Mouse (Mus musculus) thymus, adult 2 months (tissue): ENCODE measurements around the gene Gm28048. TPM values are rescaled to one million over a fixed set of nuclear protein-coding genes. Genes with fewer than 3 reads are reported as not detected.

Experiments used
- DNase-seq: peaks from one replicate; pipeline ENCODE4 v3.0.0; 2021
- H3K27ac ChIP-seq: fragments of 200-500 bp; 2 replicates; pipeline ENCODE4 v1.5.1; 2012; ENCODE audit warnings: low read length, control low read depth; ENCODE audit not compliant: control insufficient read depth, insufficient read depth
- H3K27me3 ChIP-seq: fragments of 200-500 bp; 2 replicates; pipeline ENCODE4 v1.6.1; 2012; ENCODE audit warnings: mild to moderate bottlenecking, low read length, moderate library complexity, mixed read lengths; ENCODE audit not compliant: control insufficient read depth, insufficient read depth
- H3K36me3 ChIP-seq: fragments of 200-500 bp; 2 replicates; pipeline ENCODE4 v1.6.1; 2012; ENCODE audit warnings: mild to moderate bottlenecking, low read length, moderate library complexity; ENCODE audit not compliant: control insufficient read depth, insufficient read depth
- H3K4me1 ChIP-seq: fragments of 200-500 bp; replicated peaks from 2 replicates; pipeline ENCODE4 v1.6.1; 2012; ENCODE audit warnings: low read length; ENCODE audit not compliant: control insufficient read depth, insufficient read depth
- H3K4me3 ChIP-seq: fragments of 200-500 bp; 2 replicates; pipeline ENCODE4 v1.5.1; 2012; ENCODE audit warnings: mild to moderate bottlenecking, low read length, control low read depth, moderate library complexity; ENCODE audit not compliant: control insufficient read depth, insufficient read depth
- CTCF ChIP-seq: fragments of 200-500 bp; IDR thresholded peaks from 2 replicates; pipeline ENCODE4 v1.5.1; 2012; ENCODE audit warnings: mild to moderate bottlenecking, control low read depth, low read length, moderate library complexity, borderline replicate concordance; ENCODE audit not compliant: control insufficient read depth, poor library complexity, insufficient read depth; ENCODE audit errors: extremely low read depth
- POLR2A ChIP-seq: fragments of 200-500 bp; IDR thresholded peaks from 2 replicates; pipeline ENCODE4 v1.6.1; 2012; ENCODE audit warnings: mild to moderate bottlenecking, low read length, control low read depth, moderate library complexity; ENCODE audit not compliant: control insufficient read depth, poor library complexity, insufficient read depth; ENCODE audit errors: extremely low read depth
- WGBS: fragments of 180-500 bp; shearing (Covaris S2); methylation state at CpG from one replicate; pipeline ENCODE4 v1.1.7; 2018; 5-methylcytosine and 5-hydroxymethylcytosine counted together
- polyA plus RNA-seq: library from polyadenylated mRNA; depleted of rRNA; stranded (reverse); fragments of >200 nt; gene quantifications from 2 replicates; pipeline ENCODE4 v1.2.3, GENCODE M21; 2012

The Gm28048 gene
- polyA plus RNA-seq, 1 experiment, result not detected

- 33% methylated on average over 8 of the region's 8 CpGs for WGBS
- TF ChIP-seq CTCF (no peak), POLR2A (no peak)
- DNase-seq, result no peak
- 0 out of 2 replicates have a peak overlapping the region, but pooled peaks have one; percentile 7 for H3K27ac ChIP-seq
- no peaks in the 10 kb centered on the region for H3K36me3 ChIP-seq
- no peaks in the 10 kb centered on the region for H3K27me3 ChIP-seq
- peaks cover 14% of the 10 kb centered on the region for H3K4me1 ChIP-seq
- no peak overlapping the region for H3K4me3 ChIP-seq
Measured at GRCm38 (mm10) chr11:22928586-22929169, 53.2 kb downstream of the Gm28048 start.

DNA sequence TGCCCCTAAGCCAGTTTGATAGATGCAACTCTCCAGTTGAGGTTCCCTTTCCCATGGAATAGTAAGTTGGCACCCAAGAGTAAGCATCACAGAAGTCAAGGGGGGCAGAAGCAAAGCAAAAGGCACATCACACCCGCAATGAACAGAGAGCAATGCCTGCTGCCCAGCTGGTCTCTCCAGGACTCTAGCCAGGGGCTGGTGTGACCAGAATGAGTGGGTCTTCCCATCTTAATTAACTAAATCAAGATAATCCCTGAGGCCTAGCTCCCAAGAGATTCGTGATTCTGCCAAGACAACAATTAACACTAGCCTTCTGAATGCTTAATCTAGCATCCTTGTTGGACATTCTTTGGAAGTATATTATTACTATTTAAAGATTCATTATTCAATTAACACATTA, 58.3 kb downstream of the Gm28048 start:
- Histone ChIP-seq H3K4me3 (no peak overlapping the region), H3K27ac (no peak overlapping the region), H3K4me1 (peaks cover 11% of the 10 kb centered on the region), H3K27me3 (no peaks in the 10 kb centered on the region), H3K36me3 (no peaks in the 10 kb centered on the region)
- WGBS, result 93% methylated on average over 2 of the region's 2 CpGs
- no peak for TF ChIP-seq POLR2A
- TF ChIP-seq CTCF, result no peak
- DNase-seq, result no peak

- Histone ChIP-seq H3K27me3 (no peaks in the 10 kb centered on the region), H3K4me1 (peaks cover 3% of the 10 kb centered on the region; the same call in 1 of the 2 replicates), H3K27ac (no peak overlapping the region), H3K36me3 (no peaks in the 10 kb centered on the region), H3K4me3 (no peak overlapping the region)
- DNase-seq, result no peak
- TF ChIP-seq POLR2A (no peak), CTCF (no peak)
- WGBS, result 87% methylated on average over 2 of the region's 2 CpGs
Measured at GRCm38 (mm10) chr11:22922546-22922945, 59.3 kb downstream of the Gm28048 start.

DNA sequence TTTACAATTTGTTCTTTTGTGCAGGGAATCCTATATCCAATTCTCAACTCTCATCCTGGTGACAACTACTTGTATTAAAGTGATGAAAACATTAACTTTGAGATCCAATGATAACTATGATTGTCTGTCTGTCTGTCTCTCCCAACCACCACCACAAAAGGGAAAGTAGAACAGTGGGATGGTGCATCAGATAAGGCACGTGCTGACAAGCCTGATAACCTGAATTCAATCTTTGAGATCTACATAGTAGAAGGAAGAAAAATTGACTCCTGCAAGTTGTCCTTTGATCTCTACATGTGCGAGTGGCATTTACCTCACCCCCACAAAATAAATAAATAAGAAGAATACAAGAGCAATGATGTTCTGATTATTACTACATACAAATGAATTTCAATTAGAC, 62.6 kb downstream of the Gm28048 start:
- Histone ChIP-seq H3K27me3 (no peaks in the 10 kb centered on the region), H3K4me1 (peaks cover 3% of the 10 kb centered on the region; the same call in 1 of the 2 replicates), H3K36me3 (no peaks in the 10 kb centered on the region), H3K27ac (no peak overlapping the region), H3K4me3 (no peak overlapping the region)
- TF ChIP-seq CTCF (no peak), POLR2A (no peak)
- 8% methylated on average over 2 of the region's 2 CpGs for WGBS
- DNase-seq, result no peak

GRCm38 (mm10) chr11:22917786-22918185, 64.1 kb downstream of the Gm28048 start:
- 97% methylated on average over 7 of the region's 7 CpGs for WGBS
- Histone ChIP-seq H3K4me3 (no peak overlapping the region), H3K27me3 (no peaks in the 10 kb centered on the region), H3K36me3 (no peaks in the 10 kb centered on the region), H3K27ac (no peak overlapping the region), H3K4me1 (no peaks in the 10 kb centered on the region)
- DNase-seq, result no peak
- TF ChIP-seq POLR2A (no peak), CTCF (no peak)

- no peaks in the 10 kb centered on the region for H3K27me3 ChIP-seq
- H3K4me1 ChIP-seq, result no peaks in the 10 kb centered on the region
- no peaks in the 10 kb centered on the region for H3K36me3 ChIP-seq
- no peak overlapping the region; the same call in 1 of the 2 replicates for H3K27ac ChIP-seq
- WGBS, result 94% methylated on average over 4 of the region's 4 CpGs
- DNase-seq, result no peak
- no peak for TF ChIP-seq CTCF
- TF ChIP-seq POLR2A, result no peak
- H3K4me3 ChIP-seq, result no peak overlapping the region
Measured at GRCm38 (mm10) chr11:22913744-22914143, 68.1 kb downstream of the Gm28048 start.

DNA sequence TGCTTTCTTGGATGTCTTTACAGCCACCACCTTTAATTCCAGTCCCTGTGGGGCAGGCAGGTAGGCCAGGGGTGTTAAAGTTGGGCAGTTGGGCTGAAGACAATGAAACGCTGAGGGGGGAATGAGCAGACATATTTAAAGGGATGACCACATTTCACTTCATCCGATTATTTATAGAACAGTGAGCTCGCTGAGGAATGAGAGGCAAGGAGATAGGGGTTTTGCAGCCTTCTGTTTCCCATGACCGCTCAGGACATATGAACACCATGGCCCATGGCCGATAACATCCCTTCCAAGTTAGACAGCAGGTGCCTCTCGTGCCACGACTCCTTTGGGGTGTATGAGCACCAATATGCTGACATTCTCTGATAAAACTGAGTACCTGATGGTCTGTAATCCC, 70.1 kb downstream of the Gm28048 start:
- Histone ChIP-seq H3K4me1 (no peaks in the 10 kb centered on the region), H3K36me3 (no peaks in the 10 kb centered on the region), H3K27me3 (no peaks in the 10 kb centered on the region), H3K27ac (no peak overlapping the region), H3K4me3 (no peak overlapping the region)
- no peak for DNase-seq
- TF ChIP-seq POLR2A (no peak), CTCF (no peak)
- 97% methylated on average over 7 of the region's 7 CpGs for WGBS

GRCm38 (mm10) chr11:22906453-22906865, 75.4 kb downstream of the Gm28048 start:
- Histone ChIP-seq H3K4me1 (no peaks in the 10 kb centered on the region), H3K27me3 (no peaks in the 10 kb centered on the region), H3K27ac (no peak overlapping the region), H3K36me3 (no peaks in the 10 kb centered on the region), H3K4me3 (no peak overlapping the region)
- no peak for TF ChIP-seq CTCF
- no peak for DNase-seq
